Mouse (Mus musculus): ENCODE results near the gene Pcgf5. TPM values are rescaled to one million over a fixed set of nuclear protein-coding genes. Genes with fewer than 3 reads are reported as not detected.

Gene Pcgf5
- polyA plus RNA-seq, 1 experiment from 2014 or later: 7.4 TPM

GRCm38 (mm10) chr19:36490911-36491310 is 142.8 kb downstream of the Pcgf5 start:
- Histone ChIP-seq H3K4me3 (ENCODE audit: low read depth, low read length) (no peak overlapping the region), H3K27me3 (ENCODE audit: control insufficient read depth, insufficient read depth, low read depth, low read length) (no peaks in the 10 kb centered on the region), H3K9me3 (replicated peaks; ENCODE audit: control insufficient read depth, low read length, poor library complexity, severe bottlenecking) (no peaks in the 10 kb centered on the region), H3K9ac (ENCODE audit: low read depth, low read length) (no peak overlapping the region), H3K27ac (ENCODE audit: low read length) (no peak overlapping the region), H3K36me3 (ENCODE audit: control insufficient read depth, insufficient read depth, low read length) (no peaks in the 10 kb centered on the region), H3K4me2 (ENCODE audit: low read length) (no peak overlapping the region), H3K4me1 (ENCODE audit: control insufficient read depth, insufficient read depth, low read length) (no peaks in the 10 kb centered on the region)
- WGBS: 86% methylated on average over 6 of the region's 6 CpGs
- ATAC-seq: no peak

DNA sequence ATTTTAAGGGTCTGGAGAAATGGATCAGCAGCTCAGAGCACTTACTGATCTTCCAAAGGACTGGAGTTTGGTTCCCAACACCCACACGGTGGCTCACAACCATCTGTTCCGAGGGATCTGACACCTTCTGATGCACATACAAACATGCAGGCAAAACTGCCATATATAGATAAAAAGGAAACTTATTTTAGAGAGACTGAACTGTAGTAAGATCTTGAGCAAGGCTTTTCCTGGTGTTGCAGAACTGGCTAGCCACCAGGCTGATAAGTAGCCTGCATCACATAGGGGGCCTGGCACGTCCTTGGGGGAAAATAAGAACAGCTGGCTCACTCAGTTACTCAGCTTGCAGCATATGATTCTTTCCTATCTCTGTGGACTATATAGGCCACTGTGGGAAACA is 147.4 kb downstream of the Pcgf5 start:
- Histone ChIP-seq H3K36me3 (ENCODE audit: control insufficient read depth, insufficient read depth, low read length) (no peaks in the 10 kb centered on the region), H3K27me3 (ENCODE audit: control insufficient read depth, insufficient read depth, low read depth, low read length) (no peaks in the 10 kb centered on the region), H3K4me3 (ENCODE audit: low read depth, low read length) (no peak overlapping the region), H3K9me3 (replicated peaks; ENCODE audit: control insufficient read depth, low read length, poor library complexity, severe bottlenecking) (no peaks in the 10 kb centered on the region), H3K4me1 (ENCODE audit: control insufficient read depth, insufficient read depth, low read length) (no peaks in the 10 kb centered on the region), H3K4me2 (ENCODE audit: low read length) (no peak overlapping the region), H3K27ac (ENCODE audit: low read length) (no peak overlapping the region), H3K9ac (ENCODE audit: low read depth, low read length) (no peak overlapping the region)
- WGBS: 83% methylated on average over 3 of the region's 3 CpGs
- ATAC-seq: no peak

DNA sequence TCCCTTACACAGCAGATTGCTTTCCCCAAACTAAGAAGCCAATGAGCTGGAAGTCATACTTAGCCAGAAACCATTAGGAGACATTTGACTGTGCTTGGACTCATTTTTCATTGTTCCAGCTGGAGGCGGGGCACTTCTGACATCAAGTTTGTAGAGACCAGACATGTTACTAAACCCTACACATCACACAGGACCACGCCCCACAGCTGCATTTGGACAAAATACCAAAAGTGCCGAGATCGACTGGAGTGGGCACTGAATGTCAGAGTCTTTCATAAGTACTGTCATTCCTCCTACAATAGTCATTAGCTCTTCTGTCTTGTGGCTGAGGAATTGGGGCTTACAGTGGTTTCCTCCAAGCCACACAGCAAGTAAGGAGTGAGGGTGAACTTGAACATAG is 148.4 kb downstream of the Pcgf5 start:
- no peak overlapping the region for H3K27ac ChIP-seq (ENCODE audit: low read length)
- no peak for ATAC-seq
- H3K4me1 ChIP-seq (ENCODE audit: control insufficient read depth, insufficient read depth, low read length): no peaks in the 10 kb centered on the region
- no peaks in the 10 kb centered on the region for H3K27me3 ChIP-seq (ENCODE audit: control insufficient read depth, insufficient read depth, low read depth, low read length)
- H3K9me3 ChIP-seq (replicated peaks; ENCODE audit: control insufficient read depth, low read length, poor library complexity, severe bottlenecking): no peaks in the 10 kb centered on the region
- no peak overlapping the region for H3K9ac ChIP-seq (ENCODE audit: low read depth, low read length)
- 89% methylated on average over 4 of the region's 4 CpGs for WGBS
- H3K36me3 ChIP-seq (ENCODE audit: control insufficient read depth, insufficient read depth, low read length): no peaks in the 10 kb centered on the region
- no peak overlapping the region for H3K4me3 ChIP-seq (ENCODE audit: low read depth, low read length)
- no peak overlapping the region for H3K4me2 ChIP-seq (ENCODE audit: low read length)

- H3K4me3 ChIP-seq (ENCODE audit: low read depth, low read length): no peak overlapping the region
- no peak for ATAC-seq
These were observed 149.0 kb downstream of the Pcgf5 start for GRCm38 (mm10) chr19:36497067-36497466.

GRCm38 (mm10) chr19:36497744-36498143 is 149.6 kb downstream of the Pcgf5 start:
- H3K9ac ChIP-seq (ENCODE audit: low read depth, low read length): no peak overlapping the region
- no peaks in the 10 kb centered on the region for H3K4me1 ChIP-seq (ENCODE audit: control insufficient read depth, insufficient read depth, low read length)
- no peak overlapping the region for H3K27ac ChIP-seq (ENCODE audit: low read length)
- no peak overlapping the region for H3K4me2 ChIP-seq (ENCODE audit: low read length)
- no peak for ATAC-seq
- 79% methylated on average over 5 of the region's 5 CpGs for WGBS
- no peaks in the 10 kb centered on the region for H3K27me3 ChIP-seq (ENCODE audit: control insufficient read depth, insufficient read depth, low read depth, low read length)
- no peak overlapping the region for H3K4me3 ChIP-seq (ENCODE audit: low read depth, low read length)
- H3K36me3 ChIP-seq (ENCODE audit: control insufficient read depth, insufficient read depth, low read length): no peaks in the 10 kb centered on the region
- no peaks in the 10 kb centered on the region for H3K9me3 ChIP-seq (replicated peaks; ENCODE audit: control insufficient read depth, low read length, poor library complexity, severe bottlenecking)

More at GRCm38 (mm10) chr19:36497067-36497466, 149.0 kb downstream of the Pcgf5 start:
- Histone ChIP-seq H3K9ac (ENCODE audit: low read depth, low read length) (no peak overlapping the region), H3K4me2 (ENCODE audit: low read length) (no peak overlapping the region), H3K36me3 (ENCODE audit: control insufficient read depth, insufficient read depth, low read length) (no peaks in the 10 kb centered on the region), H3K9me3 (replicated peaks; ENCODE audit: control insufficient read depth, low read length, poor library complexity, severe bottlenecking) (no peaks in the 10 kb centered on the region), H3K27me3 (ENCODE audit: control insufficient read depth, insufficient read depth, low read depth, low read length) (no peaks in the 10 kb centered on the region), H3K27ac (ENCODE audit: low read length) (no peak overlapping the region), H3K4me1 (ENCODE audit: control insufficient read depth, insufficient read depth, low read length) (no peaks in the 10 kb centered on the region)
- WGBS: 83% methylated on average over 4 of the region's 4 CpGs

DNA sequence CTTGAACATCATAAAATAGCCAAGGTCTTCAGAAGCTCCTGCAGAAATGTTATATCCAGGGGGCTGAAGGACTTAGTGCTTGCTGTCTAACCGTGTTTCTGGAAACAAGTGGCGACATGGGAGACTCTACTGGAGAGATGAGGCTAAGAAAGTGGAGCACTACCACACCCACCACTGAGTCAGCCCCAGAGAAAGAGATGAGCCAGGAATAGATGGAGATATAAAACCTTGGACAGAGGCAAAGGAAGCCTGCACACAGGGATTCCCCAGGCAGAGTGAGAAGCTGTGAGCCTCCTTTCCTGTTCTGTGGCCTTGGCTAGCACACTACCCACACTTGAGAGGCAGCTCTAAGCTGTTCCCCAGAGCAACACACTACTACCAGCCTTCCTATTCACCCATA is 156.6 kb downstream of the Pcgf5 start:
- no peaks in the 10 kb centered on the region for H3K9me3 ChIP-seq (replicated peaks; ENCODE audit: control insufficient read depth, low read length, poor library complexity, severe bottlenecking)
- no peak overlapping the region for H3K9ac ChIP-seq (ENCODE audit: low read depth, low read length)
- no peaks in the 10 kb centered on the region for H3K4me1 ChIP-seq (ENCODE audit: control insufficient read depth, insufficient read depth, low read length)
- no peak overlapping the region for H3K4me3 ChIP-seq (ENCODE audit: low read depth, low read length)
- ATAC-seq: no peak
- no peaks in the 10 kb centered on the region for H3K27me3 ChIP-seq (ENCODE audit: control insufficient read depth, insufficient read depth, low read depth, low read length)
- 94% methylated on average over 2 of the region's 2 CpGs for WGBS
- H3K27ac ChIP-seq (ENCODE audit: low read length): no peak overlapping the region
- no peaks in the 10 kb centered on the region for H3K36me3 ChIP-seq (ENCODE audit: control insufficient read depth, insufficient read depth, low read length)
- H3K4me2 ChIP-seq (ENCODE audit: low read length): no peak overlapping the region

Other genes starting within 250 kb of the Pcgf5 start
- not detected in 2 replicates for gene Ankrd1, start 228.2 kb upstream of the Pcgf5 start, polyA plus RNA-seq (2015; fragmentation: Nextera tagmentation; extraction: Ambion mirVana)
- gene Hectd2, start 206.3 kb downstream of the Pcgf5 start, polyA plus RNA-seq (2015; fragmentation: Nextera tagmentation; extraction: Ambion mirVana): 11.3 and 11.9 TPM in 2 replicates

All from midbrain, embryonic 16.5 days (tissue).